Mouse (Mus musculus) ZHBTc4 (cell line): ENCODE measurements at regions not wholly inside any gene's neighbourhood (a gene's known extent, or its start where the extent isn't known, plus 50 kb on each side); places are given as distances from the start of the nearest gene placed in this dataset.
A peak's percentile ranks its signal among the peaks of the same experiment; 100 is the strongest.

Source experiments
- DNase-seq: peaks from one replicate; pipeline ENCODE4 v3.0.0-alpha.2; 2011; ENCODE audit warnings: low read depth, low spot score

GRCm38 (mm10) chr7:63811816-63812215 lies 104.8 kb upstream of the E030018B13Rik start:
- DNase-seq: no peak

DNA sequence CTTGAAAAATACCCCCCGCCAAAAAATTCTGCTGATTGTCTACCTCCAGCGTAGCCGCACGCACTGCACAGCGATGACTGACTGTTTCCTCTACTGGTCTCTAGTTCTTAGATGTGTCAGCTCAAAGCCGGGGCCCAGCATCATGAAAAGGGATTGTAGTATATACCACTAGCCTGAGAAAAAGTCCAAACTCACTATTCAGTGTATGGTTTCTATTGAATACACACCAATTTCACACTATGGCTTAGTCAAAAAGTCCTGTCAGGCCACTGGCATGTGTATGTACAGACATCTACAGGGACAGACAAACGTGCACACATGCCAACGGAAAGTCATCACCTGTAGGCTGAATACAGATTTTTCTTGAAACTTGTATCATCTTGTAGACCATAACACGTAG lies 101.1 kb upstream of the E030018B13Rik start:
- DNase-seq: no peak

GRCm38 (mm10) chr7:63816056-63816941 lies 100.4 kb upstream of the E030018B13Rik start:
- DNase-seq: no peak

GRCm38 (mm10) chr7:63817476-63817875 lies 99.2 kb upstream of the E030018B13Rik start:
- DNase-seq: no peak

DNA sequence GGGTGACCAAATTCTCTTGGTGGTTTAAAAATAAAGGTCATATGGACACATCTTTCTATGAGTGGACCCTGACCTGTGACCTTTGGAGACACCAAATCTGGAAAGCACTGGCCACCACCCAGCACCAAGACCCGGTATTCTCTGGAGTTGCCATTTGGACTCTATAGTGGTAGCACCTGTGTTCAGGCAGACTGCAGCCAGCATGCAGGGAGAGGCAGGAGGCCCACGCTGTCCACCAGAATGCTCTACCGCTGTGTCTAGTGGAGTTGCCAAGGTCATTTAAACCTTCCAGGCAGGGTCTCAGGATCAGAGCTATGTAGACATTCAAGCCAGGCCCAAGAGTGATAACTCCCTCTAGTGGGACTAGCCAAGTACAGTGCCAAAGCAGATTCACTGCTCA lies 98.6 kb upstream of the E030018B13Rik start:
- peak; percentile 33 for DNase-seq

GRCm38 (mm10) chr7:63820286-63820685 lies 96.4 kb upstream of the E030018B13Rik start:
- DNase-seq: no peak

- no peak for DNase-seq
Observed at GRCm38 (mm10) chr7:63822001-63822400, 94.7 kb upstream of the E030018B13Rik start.

- DNase-seq: peak; percentile 58
Observed at GRCm38 (mm10) chr7:63824009-63824408, 92.6 kb upstream of the E030018B13Rik start.

GRCm38 (mm10) chr7:63829362-63829920 lies 87.2 kb upstream of the E030018B13Rik start:
- no peak for DNase-seq

- DNase-seq: no peak
Observed at GRCm38 (mm10) chr7:63833676-63834075, 83.0 kb upstream of the E030018B13Rik start.

GRCm38 (mm10) chr7:63835958-63836357 lies 80.7 kb upstream of the E030018B13Rik start:
- DNase-seq: no peak
